Mouse (Mus musculus): Measurements from ENCODE around the gene Zbtb12. TPM values are rescaled to one million over a fixed set of nuclear protein-coding genes. Genes with fewer than 3 reads are reported as not detected.

The Zbtb12 gene
- total RNA-seq, 1 experiment, result 9.4 TPM

GRCm38 (mm10) chr17:34927306-34928019 is 48.2 kb downstream of the Zbtb12 start:
- H3K9me3 ChIP-seq (ENCODE audit: control insufficient read depth, insufficient read depth, low read depth, low read length), result no peaks in the 10 kb centered on the region
- no peak for DNase-seq (ENCODE audit: low read depth, low spot score)
- in situ Hi-C loops (cut with MboI; ENCODE audit: low sequenced_read_pairs in 2 of 2, unreplicated experiment in 2 of 2), result no loop called here
- peak overlapping the region in 1 of 2 experiments; percentile 59; a peak in 1 of 4 replicates for H3K4me3 ChIP-seq (ENCODE audit: insufficient read depth in 1 of 2, low read depth in 1 of 2, low read length in 2 of 2, poor library complexity in 1 of 2, severe bottlenecking in 1 of 2)
- no peak overlapping the region for H3K27ac ChIP-seq (ENCODE audit: insufficient read depth, low read depth, low read length, poor library complexity, severe bottlenecking)
- no peaks in the 10 kb centered on the region for H3K36me3 ChIP-seq (ENCODE audit: control insufficient read depth, insufficient read depth, low read length, poor library complexity, severe bottlenecking)
- H3K9ac ChIP-seq (ENCODE audit: insufficient read depth, low read depth, low read length, poor library complexity, severe bottlenecking), result 0 out of 2 replicates have a peak overlapping the region, but pooled peaks have one; percentile 52
- TF ChIP-seq MAFK (IDR thresholded peaks at IDR 0.05; ENCODE audit: insufficient read depth, low read depth, low read length), result no peak
- TF ChIP-seq ZC3H11A (IDR thresholded peaks at IDR 0.05; ENCODE audit: borderline replicate concordance, low read depth, low read length), result no peak
- TF ChIP-seq CHD2 (IDR thresholded peaks at IDR 0.05; ENCODE audit: low read depth, low read length), result no peak
- no peak for TF ChIP-seq HCFC1 (IDR thresholded peaks at IDR 0.05; ENCODE audit: borderline replicate concordance, insufficient read depth, low read length)
- TF ChIP-seq ZNF384 (IDR thresholded peaks at IDR 0.05; ENCODE audit: low read depth, low read length), result no peak
- peaks cover 0 to 12% of the 10 kb centered on the region in 2 experiments; a peak in 2 of 4 replicates for H3K4me1 ChIP-seq (ENCODE audit: control insufficient read depth in 2 of 2, insufficient read depth in 2 of 2, low read length in 2 of 2, poor library complexity in 1 of 2)

- TF ChIP-seq CHD2 (IDR thresholded peaks at IDR 0.05; ENCODE audit: low read depth, low read length), result no peak
- TF ChIP-seq MAFK (IDR thresholded peaks at IDR 0.05; ENCODE audit: insufficient read depth, low read depth, low read length), result no peak
- TF ChIP-seq ZC3H11A (IDR thresholded peaks at IDR 0.05; ENCODE audit: borderline replicate concordance, low read depth, low read length), result no peak
- TF ChIP-seq HCFC1 (IDR thresholded peaks at IDR 0.05; ENCODE audit: borderline replicate concordance, insufficient read depth, low read length), result no peak
- TF ChIP-seq ZNF384 (IDR thresholded peaks at IDR 0.05; ENCODE audit: low read depth, low read length), result no peak
Observed at GRCm38 (mm10) chr17:34928841-34929240, 49.6 kb downstream of the Zbtb12 start.

GRCm38 (mm10) chr17:34931061-34931734 is 51.9 kb downstream of the Zbtb12 start, which contains the start of gene Neu1:
Gene Neu1, plus strand, starts transcription at chr17:34931253.
- Histone ChIP-seq H3K9me3 (ENCODE audit: control insufficient read depth, insufficient read depth, low read depth, low read length) (no peaks in the 10 kb centered on the region), H3K27ac (ENCODE audit: insufficient read depth, low read depth, low read length, poor library complexity, severe bottlenecking) (peak within 1 kb of the TSS; percentile 28; the same call in 1 of the 2 replicates), H3K4me1 (ENCODE audit: control insufficient read depth in 2 of 2, insufficient read depth in 2 of 2, low read length in 2 of 2, poor library complexity in 1 of 2) (peaks cover 0 to 22% of the 10 kb centered on the region in 2 experiments; a peak in 2 of 4 replicates), H3K36me3 (ENCODE audit: control insufficient read depth, insufficient read depth, low read length, poor library complexity, severe bottlenecking) (peaks cover 14% of the 10 kb centered on the region; the same call in 1 of the 2 replicates), H3K4me3 (ENCODE audit: insufficient read depth in 1 of 2, low read depth in 1 of 2, low read length in 2 of 2, poor library complexity in 1 of 2, severe bottlenecking in 1 of 2) (peak within 1 kb of the TSS; percentile 83), H3K9ac (ENCODE audit: insufficient read depth, low read depth, low read length, poor library complexity, severe bottlenecking) (peak within 1 kb of the TSS; percentile 77)
- peak; percentile 99 for DNase-seq (ENCODE audit: low read depth, low spot score)
- in situ Hi-C loops (cut with MboI; ENCODE audit: low sequenced_read_pairs in 2 of 2, unreplicated experiment in 2 of 2), result no loop called here
- TF ChIP-seq MAFK (IDR thresholded peaks at IDR 0.05; ENCODE audit: insufficient read depth, low read depth, low read length) (no peak), ZC3H11A (IDR thresholded peaks at IDR 0.05; ENCODE audit: borderline replicate concordance, low read depth, low read length) (no peak), HCFC1 (IDR thresholded peaks at IDR 0.05; ENCODE audit: borderline replicate concordance, insufficient read depth, low read length) (no peak), ZNF384 (IDR thresholded peaks at IDR 0.05; ENCODE audit: low read depth, low read length) (no peak), CHD2 (IDR thresholded peaks at IDR 0.05; ENCODE audit: low read depth, low read length) (no peak)

More at GRCm38 (mm10) chr17:34928841-34929240, 49.6 kb downstream of the Zbtb12 start:
- in situ Hi-C loops (cut with MboI; ENCODE audit: low sequenced_read_pairs in 2 of 2, unreplicated experiment in 2 of 2), result no loop called here
- H3K4me1 ChIP-seq (ENCODE audit: control insufficient read depth in 2 of 2, insufficient read depth in 2 of 2, low read length in 2 of 2, poor library complexity in 1 of 2), result peaks cover 0 to 12% of the 10 kb centered on the region in 2 experiments; a peak in 2 of 4 replicates
- H3K27ac ChIP-seq (ENCODE audit: insufficient read depth, low read depth, low read length, poor library complexity, severe bottlenecking), result no peak overlapping the region
- H3K9ac ChIP-seq (ENCODE audit: insufficient read depth, low read depth, low read length, poor library complexity, severe bottlenecking), result no peak overlapping the region
- H3K9me3 ChIP-seq (ENCODE audit: control insufficient read depth, insufficient read depth, low read depth, low read length), result no peaks in the 10 kb centered on the region
- no peak overlapping the region for H3K4me3 ChIP-seq (ENCODE audit: insufficient read depth in 1 of 2, low read depth in 1 of 2, low read length in 2 of 2, poor library complexity in 1 of 2, severe bottlenecking in 1 of 2)
- peaks cover 3% of the 10 kb centered on the region; the same call in 1 of the 2 replicates for H3K36me3 ChIP-seq (ENCODE audit: control insufficient read depth, insufficient read depth, low read length, poor library complexity, severe bottlenecking)
- DNase-seq (ENCODE audit: low read depth, low spot score), result no peak

GRCm38 (mm10) chr17:34931735-34932098 is 52.4 kb downstream of the Zbtb12 start:
- Histone ChIP-seq H3K9ac (ENCODE audit: insufficient read depth, low read depth, low read length, poor library complexity, severe bottlenecking) (peak overlapping the region; percentile 77), H3K4me3 (ENCODE audit: insufficient read depth in 1 of 2, low read depth in 1 of 2, low read length in 2 of 2, poor library complexity in 1 of 2, severe bottlenecking in 1 of 2) (peak overlapping the region; percentile 83), H3K36me3 (ENCODE audit: control insufficient read depth, insufficient read depth, low read length, poor library complexity, severe bottlenecking) (peaks cover 14% of the 10 kb centered on the region; the same call in 1 of the 2 replicates), H3K27ac (ENCODE audit: insufficient read depth, low read depth, low read length, poor library complexity, severe bottlenecking) (no peak overlapping the region), H3K9me3 (ENCODE audit: control insufficient read depth, insufficient read depth, low read depth, low read length) (no peaks in the 10 kb centered on the region), H3K4me1 (ENCODE audit: control insufficient read depth in 2 of 2, insufficient read depth in 2 of 2, low read length in 2 of 2, poor library complexity in 1 of 2) (peaks cover 0 to 22% of the 10 kb centered on the region in 2 experiments; a peak in 2 of 4 replicates)
- no peak for DNase-seq (ENCODE audit: low read depth, low spot score)
- in situ Hi-C loops (cut with MboI; ENCODE audit: low sequenced_read_pairs in 2 of 2, unreplicated experiment in 2 of 2), result no loop called here
- no peak for TF ChIP-seq MAFK (IDR thresholded peaks at IDR 0.05; ENCODE audit: insufficient read depth, low read depth, low read length)

Data from ES-E14 (cell line).